Mouse (Mus musculus) testis, adult 2 months (tissue): ENCODE measurements around the gene Dnajc10.

Source experiments
- CTCF ChIP-seq: fragments of 200-500 bp; IDR thresholded peaks from 2 replicates; pipeline ENCODE4 v1.5.1; 2012; ENCODE audit warnings: low read depth, mild to moderate bottlenecking, inconsistent platforms, low read length, moderate library complexity; ENCODE audit not compliant: control insufficient read depth, insufficient read depth, insufficient replicate concordance
- POLR2A ChIP-seq: fragments of 200-500 bp; IDR thresholded peaks from 2 replicates; pipeline ENCODE4 v1.6.1; 2012; ENCODE audit warnings: low read depth, mild to moderate bottlenecking, inconsistent platforms, low read length, moderate library complexity; ENCODE audit not compliant: control insufficient read depth

DNA sequence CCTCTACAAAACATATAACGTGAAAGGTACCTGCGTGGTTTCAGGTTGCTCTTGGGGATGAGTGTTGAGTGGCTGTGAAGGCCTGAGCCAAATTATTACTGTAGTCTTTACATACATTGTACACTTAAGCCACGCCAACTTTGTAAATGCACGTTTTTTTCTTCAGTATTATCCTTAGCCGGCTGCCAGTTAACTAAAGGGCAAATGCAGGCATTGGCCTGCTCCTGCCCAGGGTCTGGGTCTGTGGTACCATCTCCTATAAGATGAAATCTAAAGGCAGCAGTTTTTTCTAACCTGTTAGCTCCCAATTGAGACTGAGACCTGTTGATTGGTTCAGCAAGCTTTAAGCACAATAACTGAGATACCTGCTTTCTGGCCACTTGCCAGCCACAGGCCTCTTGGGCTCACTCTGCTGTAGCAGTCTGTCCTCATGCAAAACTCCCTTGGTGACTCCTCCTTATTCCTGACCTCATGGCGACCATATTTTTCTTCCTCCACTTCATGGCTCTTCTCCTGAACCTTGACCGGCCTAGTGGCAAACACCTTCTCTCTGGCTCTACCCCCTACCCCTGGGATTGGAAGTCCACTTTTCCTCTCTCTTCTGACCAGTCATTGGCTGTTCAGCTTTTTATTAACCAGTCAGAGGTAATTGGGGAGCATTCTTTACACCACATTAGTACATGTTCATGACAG, 13.8 kb downstream of the Dnajc10 start:
- TF ChIP-seq CTCF (no peak), POLR2A (no peak)
